Mouse (Mus musculus): ENCODE measurements around the gene Usp19.

GRCm38 (mm10) chr9:108492043-108492750 lies 1.8 kb downstream of the Usp19 start:
- TF ChIP-seq POLR2A (IDR thresholded peaks at IDR 0.05; ENCODE audit: extremely low read depth, insufficient read depth, low read length): no peak
- no peak for TF ChIP-seq CTCF (IDR thresholded peaks at IDR 0.05; ENCODE audit: low read depth, low read length)

All from liver, adult 2 months (tissue).